Comparison of ENCODE assay signal across 9 mouse cellular contexts in genomic region chr11:117256088-117256487, GRCm38 (mm10). TPM values are rescaled to one million over a fixed set of nuclear protein-coding genes. Genes with fewer than 3 reads are reported as not detected.
DNase-seq lines count a peak whose midpoint lies in the region; ATAC-seq and TF ChIP-seq lines count a peak whose summit lies in the region.
"Had no signal": no experiment of that assay in that cellular context is flagged by ENCODE, and none has a peak within 500 bp of the region (broad histone marks: within the 10 kb centered on the region; RNA-seq: fewer than 3 reads in every experiment).

No protein-coding gene starts in this region.

- no peaks in the 10 kb centered on the region for H3K9me3 ChIP-seq in hindbrain, postnatal 0 days (ENCODE audit: low read length)
- no peaks in the 10 kb centered on the region for H3K9me3 ChIP-seq in hindbrain, embryonic 11.5 days (ENCODE audit: control insufficient read depth, low read length)
- H3K9me3 ChIP-seq: lung, embryonic 15.5 days had no signal

- no peaks in the 10 kb centered on the region for H3K36me3 ChIP-seq in hindbrain, postnatal 0 days (ENCODE audit: insufficient read depth, low read length)
- no peaks in the 10 kb centered on the region for H3K36me3 ChIP-seq in hindbrain, embryonic 11.5 days (ENCODE audit: control insufficient read depth, insufficient read depth, low read length)
- H3K36me3 ChIP-seq: lung, embryonic 15.5 days had no signal

- H3K4me3 ChIP-seq in hindbrain, postnatal 0 days (ENCODE audit: low read length): no peak overlapping the region
- H3K4me3 ChIP-seq in hindbrain, embryonic 11.5 days (ENCODE audit: low read depth, low read length): no peak overlapping the region
- H3K4me3 ChIP-seq: lung, embryonic 15.5 days had no signal

- no peak overlapping the region for H3K27ac ChIP-seq in hindbrain, postnatal 0 days
- H3K27ac ChIP-seq in hindbrain, embryonic 11.5 days (ENCODE audit: low read depth, low read length): no peak overlapping the region
- H3K27ac ChIP-seq: lung, embryonic 15.5 days had no signal

- intact Hi-C loops in heart, postnatal 14 days (cut with DNase I): no loop called here

- H3K4me1 ChIP-seq in hindbrain, postnatal 0 days (ENCODE audit: insufficient read depth, low read length): no peaks in the 10 kb centered on the region
- H3K4me1 ChIP-seq in hindbrain, embryonic 11.5 days (replicated peaks; ENCODE audit: control insufficient read depth, insufficient read depth, low read length): no peaks in the 10 kb centered on the region

- ATAC-seq in hindbrain, postnatal 0 days: no peak; the same call in 1 of the 2 replicates
- no peak for ATAC-seq in hindbrain, embryonic 11.5 days (ENCODE audit: low FRiP score)
- no peak for ATAC-seq in megakaryocyte, adult 5-6 weeks (ENCODE audit: poor library complexity, severe bottlenecking)
- no peak for ATAC-seq in erythroblast, adult 5-6 weeks (replicated peaks; ENCODE audit: low FRiP score, poor library complexity, severe bottlenecking)
- no peak for ATAC-seq in inflammation-experienced regulatory T-cells, adult 6 months

- DNase-seq in hindbrain, postnatal 0 days (ENCODE audit: low spot score): peak; percentile 32
- DNase-seq in hindbrain, embryonic 11.5 days (ENCODE audit: low spot score): no peak
- DNase-seq in urinary bladder, postnatal 14 days (ENCODE audit: low spot score): peak; percentile 47
- DNase-seq in urinary bladder, adult 2 months (ENCODE audit: low spot score): no peak
- DNase-seq in heart, postnatal 14 days: peak; percentile 34 to 56

- H3K4me2 ChIP-seq in hindbrain, postnatal 0 days (ENCODE audit: low read depth, low read length): no peak overlapping the region
- no peak overlapping the region for H3K4me2 ChIP-seq in hindbrain, embryonic 11.5 days (replicated peaks; ENCODE audit: low read depth, low read length)
- H3K4me2 ChIP-seq: lung, embryonic 15.5 days had no signal

- H3K27me3 ChIP-seq in hindbrain, postnatal 0 days (ENCODE audit: insufficient read depth, low read length): no peaks in the 10 kb centered on the region
- no peaks in the 10 kb centered on the region for H3K27me3 ChIP-seq in hindbrain, embryonic 11.5 days (ENCODE audit: control insufficient read depth, insufficient read depth, low read length)
- H3K27me3 ChIP-seq: lung, embryonic 15.5 days had no signal

- H3K9ac ChIP-seq in hindbrain, postnatal 0 days (replicated peaks; ENCODE audit: low read length): no peak overlapping the region
- no peak overlapping the region for H3K9ac ChIP-seq in hindbrain, embryonic 11.5 days (ENCODE audit: low read depth, low read length)
- H3K9ac ChIP-seq: lung, embryonic 15.5 days had no signal

- TF ChIP-seq CTCF in hindbrain, postnatal 0 days (IDR thresholded peaks at IDR 0.05; ENCODE audit: low read depth): no peak

- WGBS in hindbrain, postnatal 0 days: 47% methylated on average over 9 of the region's 9 CpGs
- WGBS in hindbrain, embryonic 11.5 days: 70% methylated on average over 9 of the region's 9 CpGs

RNA-seq across cellular contexts. Expression of gene Sept9, which starts 56.6 kb away (rescaled TPM):
- 111 and 112 TPM in 2 replicates for total RNA-seq in hindbrain, postnatal 0 days (2014; rRNA removed)
- polyA plus RNA-seq in hindbrain, postnatal 0 days (2015; fragmentation: Nextera tagmentation; extraction: Ambion mirVana): 88.8 and 89.8 TPM in 2 replicates
- polyA plus RNA-seq in hindbrain, embryonic 11.5 days (2014; fragmentation: Nextera tagmentation; extraction: Ambion mirVana): 126 and 141 TPM in 2 replicates
- 38.4 and 62.8 TPM in 2 replicates for polyA plus RNA-seq in urinary bladder, adult 2 months (2012; rRNA removed)
- total RNA-seq in heart, postnatal 14 days (2021): 10 to 100 TPM; 44.6 to 45.7 TPM
- 162 and 178 TPM in 2 replicates for total RNA-seq in megakaryocyte, adult 5-6 weeks (2015)
- total RNA-seq in megakaryocyte, adult 5-6 weeks (2017): 335 and 338 TPM in 2 replicates
- total RNA-seq in erythroblast, adult 5-6 weeks (2015; ENCODE audit: low replicate concordance): 29.0 and 33.4 TPM in 2 replicates
- total RNA-seq in erythroblast, adult 5-6 weeks (2017; ENCODE audit: low replicate concordance): 31.9 and 35.1 TPM in 2 replicates
- polyA plus RNA-seq in inflammation-experienced regulatory T-cells, adult 6 months (2017; shearing (Covaris generic)): 100 to 1,000 TPM; 313 to 340 (median 332) TPM

Comparison
In these comparisons a context has a peak if more than half of its experiments do, and no peak if none do; other contexts are left out.
1. DNase-seq: peak in hindbrain, postnatal 0 days (single experiment), urinary bladder, postnatal 14 days (single experiment) and heart, postnatal 14 days (2 of 2); none in hindbrain, embryonic 11.5 days (single experiment) and urinary bladder, adult 2 months (single experiment).